Mouse (Mus musculus): Measurements from ENCODE around the gene Arv1. TPM values are rescaled to one million over a fixed set of nuclear protein-coding genes. Genes with fewer than 3 reads are reported as not detected.

Gene Arv1
- polyA plus RNA-seq (2014; fragmentation: Nextera tagmentation; extraction: Ambion mirVana) = 26.6 and 27.9 TPM in 2 replicates

- peak within 1 kb of the TSS; percentile 89 for H3K4me2 ChIP-seq (ENCODE audit: low read length)
- H3K9ac ChIP-seq (ENCODE audit: low read length) = peak within 1 kb of the TSS; percentile 94
- H3K27me3 ChIP-seq (replicated peaks; ENCODE audit: control insufficient read depth, insufficient read depth, low read length) = no peaks in the 10 kb centered on the region
- 0% methylated on average over 58 of the region's 59 CpGs for WGBS
- DNase-seq (ENCODE audit: low spot score) (peak; percentile 99), ATAC-seq (peak; percentile 100)
- H3K36me3 ChIP-seq (ENCODE audit: control insufficient read depth, insufficient read depth, low read length) = peaks cover 16% of the 10 kb centered on the region
- no peaks in the 10 kb centered on the region for H3K9me3 ChIP-seq (replicated peaks; ENCODE audit: control insufficient read depth, low read length)
- peak within 1 kb of the TSS; percentile 58; the same call in 1 of the 2 replicates for H3K27ac ChIP-seq (ENCODE audit: low read depth, low read length)
- peak within 1 kb of the TSS; percentile 92 for H3K4me3 ChIP-seq (ENCODE audit: low read depth, low read length)
- H3K4me1 ChIP-seq (ENCODE audit: control insufficient read depth, insufficient read depth, low read length) = peaks cover 18% of the 10 kb centered on the region
These were observed at the start of gene Arv1, which contains the start of gene Ttc13 for GRCm38 (mm10) chr8:124721862-124722515. Gene Arv1, plus strand, starts transcription at chr8:124722139. Gene Ttc13, minus strand, starts transcription at chr8:124721983.

GRCm38 (mm10) chr8:124672345-124672744 lies 49.6 kb upstream of the Arv1 start:
- H3K4me2 ChIP-seq (ENCODE audit: low read length) = no peak overlapping the region
- DNase-seq (ENCODE audit: low spot score) (no peak), ATAC-seq (no peak)
- WGBS = 100% methylated on average over 2 of the region's 2 CpGs
- peaks cover 69% of the 10 kb centered on the region for H3K36me3 ChIP-seq (ENCODE audit: control insufficient read depth, insufficient read depth, low read length)
- H3K9ac ChIP-seq (ENCODE audit: low read length) = no peak overlapping the region
- no peak overlapping the region for H3K27ac ChIP-seq (ENCODE audit: low read depth, low read length)
- H3K4me3 ChIP-seq (ENCODE audit: low read depth, low read length) = no peak overlapping the region
- H3K9me3 ChIP-seq (replicated peaks; ENCODE audit: control insufficient read depth, low read length) = no peaks in the 10 kb centered on the region
- no peaks in the 10 kb centered on the region for H3K4me1 ChIP-seq (ENCODE audit: control insufficient read depth, insufficient read depth, low read length)
- H3K27me3 ChIP-seq (replicated peaks; ENCODE audit: control insufficient read depth, insufficient read depth, low read length) = no peaks in the 10 kb centered on the region

GRCm38 (mm10) chr8:124676661-124677060 lies 45.3 kb upstream of the Arv1 start:
- 95% methylated on average over 4 of the region's 4 CpGs for WGBS
- peak overlapping the region; percentile 21; the same call in 1 of the 2 replicates for H3K9ac ChIP-seq (ENCODE audit: low read length)
- peaks cover 87% of the 10 kb centered on the region for H3K36me3 ChIP-seq (ENCODE audit: control insufficient read depth, insufficient read depth, low read length)
- ATAC-seq (no peak), DNase-seq (ENCODE audit: low spot score) (no peak)
- H3K4me2 ChIP-seq (ENCODE audit: low read length) = no peak overlapping the region
- H3K27ac ChIP-seq (ENCODE audit: low read depth, low read length) = no peak overlapping the region
- no peaks in the 10 kb centered on the region for H3K9me3 ChIP-seq (replicated peaks; ENCODE audit: control insufficient read depth, low read length)
- no peak overlapping the region for H3K4me3 ChIP-seq (ENCODE audit: low read depth, low read length)
- no peaks in the 10 kb centered on the region for H3K27me3 ChIP-seq (replicated peaks; ENCODE audit: control insufficient read depth, insufficient read depth, low read length)
- H3K4me1 ChIP-seq (ENCODE audit: control insufficient read depth, insufficient read depth, low read length) = no peaks in the 10 kb centered on the region

GRCm38 (mm10) chr8:124677078-124677477 lies 44.9 kb upstream of the Arv1 start:
- no peaks in the 10 kb centered on the region for H3K9me3 ChIP-seq (replicated peaks; ENCODE audit: control insufficient read depth, low read length)
- DNase-seq (ENCODE audit: low spot score) = peak; percentile 4
- WGBS = 80% methylated on average over 7 of the region's 7 CpGs

GRCm38 (mm10) chr8:124677486-124677885 lies 44.5 kb upstream of the Arv1 start:
- Histone ChIP-seq H3K36me3 (ENCODE audit: control insufficient read depth, insufficient read depth, low read length) (peaks cover 87% of the 10 kb centered on the region), H3K9ac (ENCODE audit: low read length) (no peak overlapping the region), H3K4me1 (ENCODE audit: control insufficient read depth, insufficient read depth, low read length) (no peaks in the 10 kb centered on the region), H3K27ac (ENCODE audit: low read depth, low read length) (peak overlapping the region; percentile 63; the same call in 1 of the 2 replicates), H3K4me3 (ENCODE audit: low read depth, low read length) (no peak overlapping the region), H3K4me2 (ENCODE audit: low read length) (no peak overlapping the region), H3K9me3 (replicated peaks; ENCODE audit: control insufficient read depth, low read length) (no peaks in the 10 kb centered on the region), H3K27me3 (replicated peaks; ENCODE audit: control insufficient read depth, insufficient read depth, low read length) (no peaks in the 10 kb centered on the region)
- ATAC-seq (peak; percentile 90), DNase-seq (ENCODE audit: low spot score) (peak; percentile 96)
- WGBS = 43% methylated on average over 12 of the region's 12 CpGs

More at GRCm38 (mm10) chr8:124677078-124677477, 44.9 kb upstream of the Arv1 start:
- no peak overlapping the region for H3K9ac ChIP-seq (ENCODE audit: low read length)
- no peak overlapping the region for H3K4me2 ChIP-seq (ENCODE audit: low read length)
- H3K36me3 ChIP-seq (ENCODE audit: control insufficient read depth, insufficient read depth, low read length) = peaks cover 87% of the 10 kb centered on the region
- ATAC-seq = peak; percentile 22; the same call in 1 of the 2 replicates
- H3K27me3 ChIP-seq (replicated peaks; ENCODE audit: control insufficient read depth, insufficient read depth, low read length) = no peaks in the 10 kb centered on the region
- peak overlapping the region; percentile 63; the same call in 1 of the 2 replicates for H3K27ac ChIP-seq (ENCODE audit: low read depth, low read length)
- no peaks in the 10 kb centered on the region for H3K4me1 ChIP-seq (ENCODE audit: control insufficient read depth, insufficient read depth, low read length)
- no peak overlapping the region for H3K4me3 ChIP-seq (ENCODE audit: low read depth, low read length)

GRCm38 (mm10) chr8:124678246-124678645 lies 43.7 kb upstream of the Arv1 start:
- H3K4me1 ChIP-seq (ENCODE audit: control insufficient read depth, insufficient read depth, low read length) = no peaks in the 10 kb centered on the region
- no peak overlapping the region for H3K4me3 ChIP-seq (ENCODE audit: low read depth, low read length)
- no peak overlapping the region for H3K9ac ChIP-seq (ENCODE audit: low read length)
- DNase-seq (ENCODE audit: low spot score) (no peak), ATAC-seq (no peak)
- H3K27ac ChIP-seq (ENCODE audit: low read depth, low read length) = no peak overlapping the region
- no peaks in the 10 kb centered on the region for H3K9me3 ChIP-seq (replicated peaks; ENCODE audit: control insufficient read depth, low read length)
- H3K27me3 ChIP-seq (replicated peaks; ENCODE audit: control insufficient read depth, insufficient read depth, low read length) = no peaks in the 10 kb centered on the region
- H3K36me3 ChIP-seq (ENCODE audit: control insufficient read depth, insufficient read depth, low read length) = peaks cover 87% of the 10 kb centered on the region
- no peak overlapping the region for H3K4me2 ChIP-seq (ENCODE audit: low read length)
- 93% methylated on average over 13 of the region's 13 CpGs for WGBS

GRCm38 (mm10) chr8:124681077-124681791 lies 40.7 kb upstream of the Arv1 start:
- WGBS = 75% methylated on average over 10 of the region's 10 CpGs
- Histone ChIP-seq H3K27me3 (replicated peaks; ENCODE audit: control insufficient read depth, insufficient read depth, low read length) (no peaks in the 10 kb centered on the region), H3K4me2 (ENCODE audit: low read length) (no peak overlapping the region), H3K27ac (ENCODE audit: low read depth, low read length) (no peak overlapping the region), H3K9me3 (replicated peaks; ENCODE audit: control insufficient read depth, low read length) (no peaks in the 10 kb centered on the region), H3K4me1 (ENCODE audit: control insufficient read depth, insufficient read depth, low read length) (no peaks in the 10 kb centered on the region), H3K36me3 (ENCODE audit: control insufficient read depth, insufficient read depth, low read length) (peaks cover 87% of the 10 kb centered on the region), H3K4me3 (ENCODE audit: low read depth, low read length) (no peak overlapping the region), H3K9ac (ENCODE audit: low read length) (no peak overlapping the region)
- ATAC-seq = no peak
- no peak for DNase-seq (ENCODE audit: low spot score)

- 68% methylated on average over 10 of the region's 10 CpGs for WGBS
- Histone ChIP-seq H3K4me2 (ENCODE audit: low read length) (no peak overlapping the region), H3K4me3 (ENCODE audit: low read depth, low read length) (no peak overlapping the region), H3K9ac (ENCODE audit: low read length) (no peak overlapping the region), H3K27me3 (replicated peaks; ENCODE audit: control insufficient read depth, insufficient read depth, low read length) (no peaks in the 10 kb centered on the region), H3K9me3 (replicated peaks; ENCODE audit: control insufficient read depth, low read length) (no peaks in the 10 kb centered on the region), H3K4me1 (ENCODE audit: control insufficient read depth, insufficient read depth, low read length) (no peaks in the 10 kb centered on the region), H3K36me3 (ENCODE audit: control insufficient read depth, insufficient read depth, low read length) (peaks cover 87% of the 10 kb centered on the region), H3K27ac (ENCODE audit: low read depth, low read length) (no peak overlapping the region)
- ATAC-seq (no peak), DNase-seq (ENCODE audit: low spot score) (no peak)
These were observed 40.2 kb upstream of the Arv1 start for GRCm38 (mm10) chr8:124681792-124682157.

- no peaks in the 10 kb centered on the region for H3K27me3 ChIP-seq (replicated peaks; ENCODE audit: control insufficient read depth, insufficient read depth, low read length)
- H3K4me1 ChIP-seq (ENCODE audit: control insufficient read depth, insufficient read depth, low read length) = no peaks in the 10 kb centered on the region
- DNase-seq (ENCODE audit: low spot score) (no peak), ATAC-seq (no peak)
- H3K9ac ChIP-seq (ENCODE audit: low read length) = no peak overlapping the region
- H3K36me3 ChIP-seq (ENCODE audit: control insufficient read depth, insufficient read depth, low read length) = peaks cover 83% of the 10 kb centered on the region
- WGBS = 89% methylated on average over 10 of the region's 10 CpGs
- H3K4me2 ChIP-seq (ENCODE audit: low read length) = no peak overlapping the region
- H3K9me3 ChIP-seq (replicated peaks; ENCODE audit: control insufficient read depth, low read length) = no peaks in the 10 kb centered on the region
- H3K4me3 ChIP-seq (ENCODE audit: low read depth, low read length) = no peak overlapping the region
- no peak overlapping the region for H3K27ac ChIP-seq (ENCODE audit: low read depth, low read length)
These were observed 39.7 kb upstream of the Arv1 start for GRCm38 (mm10) chr8:124682218-124682617.

Measured in forebrain, embryonic 14.5 days (tissue).